Mouse (Mus musculus) liver, embryonic 11.5 days (tissue): Measurements from ENCODE around the gene Cacfd1. TPM values are rescaled to one million over a fixed set of nuclear protein-coding genes. Genes with fewer than 3 reads are reported as not detected.

Experiments used
- ATAC-seq: fragments of 200-750 bp; cut with Nextera tagmentation; replicated peaks from 2 replicates; pipeline ENCODE4 v1.8.0; 2017; ENCODE audit warnings: moderate number of reproducible peaks, mild to moderate bottlenecking, moderate TSS enrichment, moderate library complexity; ENCODE audit not compliant: low FRiP score
- DNase-seq: peaks from one replicate; pipeline ENCODE4 v3.0.0-alpha.2; 2017; ENCODE audit warnings: low spot score
- H3K27ac ChIP-seq: fragments of 300-500 bp; sonication (generic); 2 replicates; pipeline ENCODE4 v1.5.1; 2014; ENCODE audit warnings: mild to moderate bottlenecking, low read depth, low read length, control low read depth
- H3K27me3 ChIP-seq: fragments of 300-500 bp; sonication (generic); replicated peaks from 2 replicates; pipeline ENCODE4 v1.6.1; 2014; ENCODE audit warnings: low read length, mixed read lengths; ENCODE audit not compliant: control insufficient read depth, insufficient read depth
- H3K36me3 ChIP-seq: fragments of 300-500 bp; sonication (generic); 2 replicates; pipeline ENCODE4 v1.6.1; 2014; ENCODE audit warnings: mild to moderate bottlenecking, low read length, moderate library complexity, mixed read lengths; ENCODE audit not compliant: control insufficient read depth, insufficient read depth
- H3K4me1 ChIP-seq: fragments of 300-500 bp; sonication (generic); replicated peaks from 2 replicates; pipeline ENCODE4 v1.6.1; 2014; ENCODE audit warnings: low read length, mixed read lengths; ENCODE audit not compliant: control insufficient read depth, insufficient read depth
- H3K4me2 ChIP-seq: fragments of 300-500 bp; sonication (generic); 2 replicates; pipeline ENCODE4 v1.6.1; 2014; ENCODE audit warnings: mild to moderate bottlenecking, control low read depth, moderate library complexity
- H3K4me3 ChIP-seq: fragments of 300-500 bp; sonication (generic); 2 replicates; pipeline ENCODE4 v1.5.1; 2014; ENCODE audit warnings: low read depth, low read length, control low read depth
- H3K9ac ChIP-seq: fragments of 300-500 bp; sonication (generic); 2 replicates; pipeline ENCODE4 v1.6.1; 2014; ENCODE audit warnings: low read depth, low read length, control low read depth
- H3K9me3 ChIP-seq: fragments of 300-500 bp; sonication (generic); 2 replicates; pipeline ENCODE4 v1.6.1; 2016; ENCODE audit warnings: low read length, inconsistent platforms, mixed read lengths; ENCODE audit not compliant: control insufficient read depth
- WGBS: fragments of 180-500 bp; shearing (Covaris S2); extraction: QIAGEN DNeasy Blood & Tissue Kit; methylation state at CpG from one replicate; pipeline ENCODE4 v1.1.7; 2014; 5-methylcytosine and 5-hydroxymethylcytosine counted together
- polyA plus RNA-seq: library from polyadenylated mRNA; unstranded; fragments of >200 nt; fragmentation: Nextera tagmentation; extraction: Ambion mirVana; gene quantifications from 2 replicates; pipeline ENCODE4 v1.2.1, GENCODE M21; 2014

The Cacfd1 gene
- polyA plus RNA-seq, 1 experiment from 2014 or later: 32.6 TPM

GRCm38 (mm10) chr2:27021103-27021502 is 11.4 kb downstream of the Cacfd1 start:
- no peak for DNase-seq
- Histone ChIP-seq H3K27me3 (peaks cover 4% of the 10 kb centered on the region; the same call in 1 of the 2 replicates), H3K36me3 (peaks cover 8% of the 10 kb centered on the region), H3K27ac (no peak overlapping the region), H3K4me1 (no peaks in the 10 kb centered on the region), H3K9ac (no peak overlapping the region), H3K9me3 (no peaks in the 10 kb centered on the region), H3K4me3 (no peak overlapping the region), H3K4me2 (no peak overlapping the region)
- WGBS: 80% methylated on average over 1 of the region's 1 CpGs
- ATAC-seq: no peak

GRCm38 (mm10) chr2:27022612-27023011 is 12.9 kb downstream of the Cacfd1 start:
- Histone ChIP-seq H3K36me3 (peaks cover 4% of the 10 kb centered on the region), H3K9me3 (no peaks in the 10 kb centered on the region), H3K27me3 (peaks cover 9% of the 10 kb centered on the region), H3K4me3 (no peak overlapping the region), H3K4me2 (no peak overlapping the region), H3K4me1 (no peaks in the 10 kb centered on the region), H3K27ac (no peak overlapping the region), H3K9ac (no peak overlapping the region)
- ATAC-seq: no peak
- DNase-seq: no peak
- 80% methylated on average over 6 of the region's 6 CpGs for WGBS

- no peak overlapping the region for H3K4me3 ChIP-seq
- H3K36me3 ChIP-seq: no peaks in the 10 kb centered on the region; the same call in 1 of the 2 replicates
- DNase-seq (no peak), ATAC-seq (no peak)
- H3K27ac ChIP-seq: no peak overlapping the region
- no peak overlapping the region for H3K9ac ChIP-seq
- 87% methylated on average over 14 of the region's 14 CpGs for WGBS
- H3K4me2 ChIP-seq: no peak overlapping the region
- peaks cover 9% of the 10 kb centered on the region for H3K27me3 ChIP-seq
- 0 out of 2 replicates have a peak, but pooled peaks cover 4% of the 10 kb centered on the region for H3K4me1 ChIP-seq
- no peaks in the 10 kb centered on the region for H3K9me3 ChIP-seq
Observed at GRCm38 (mm10) chr2:27024136-27024535, 14.4 kb downstream of the Cacfd1 start.

- no peaks in the 10 kb centered on the region for H3K9me3 ChIP-seq
- no peak overlapping the region for H3K27ac ChIP-seq
- WGBS: 78% methylated on average over 3 of the region's 3 CpGs
- no peak overlapping the region for H3K4me3 ChIP-seq
- ATAC-seq (no peak), DNase-seq (no peak)
- 0 out of 2 replicates have a peak, but pooled peaks cover 4% of the 10 kb centered on the region for H3K4me1 ChIP-seq
- H3K36me3 ChIP-seq: no peaks in the 10 kb centered on the region; the same call in 1 of the 2 replicates
- H3K4me2 ChIP-seq: no peak overlapping the region
- H3K27me3 ChIP-seq: peaks cover 9% of the 10 kb centered on the region
- no peak overlapping the region for H3K9ac ChIP-seq
Observed at GRCm38 (mm10) chr2:27025545-27025944, 15.8 kb downstream of the Cacfd1 start.

DNA sequence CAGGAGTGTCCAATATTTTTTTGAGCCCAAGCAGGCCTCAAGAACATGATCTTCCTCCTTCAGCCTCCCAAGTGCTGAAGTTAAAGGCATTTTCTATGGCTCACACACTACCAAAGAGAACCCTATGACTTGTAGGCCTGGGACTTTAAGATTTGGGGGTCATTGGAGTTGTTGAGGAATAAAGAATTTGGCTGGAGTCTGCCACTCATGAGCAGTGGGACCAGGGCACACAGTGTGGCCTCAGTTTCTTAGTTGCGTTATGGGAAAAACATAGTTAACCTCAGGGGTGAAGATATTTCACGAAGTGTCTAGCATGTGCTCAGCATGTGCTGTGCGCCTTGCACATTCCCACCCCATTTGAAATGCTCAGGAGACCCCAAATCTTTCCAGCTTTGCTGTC is 16.6 kb downstream of the Cacfd1 start:
- Histone ChIP-seq H3K27ac (no peak overlapping the region), H3K4me3 (no peak overlapping the region), H3K27me3 (peaks cover 9% of the 10 kb centered on the region), H3K9ac (no peak overlapping the region), H3K4me2 (no peak overlapping the region), H3K4me1 (0 out of 2 replicates have a peak, but pooled peaks cover 4% of the 10 kb centered on the region), H3K9me3 (no peaks in the 10 kb centered on the region), H3K36me3 (no peaks in the 10 kb centered on the region; the same call in 1 of the 2 replicates)
- 93% methylated on average over 3 of the region's 3 CpGs for WGBS
- ATAC-seq (no peak), DNase-seq (no peak)

GRCm38 (mm10) chr2:27026857-27027617 is 17.3 kb downstream of the Cacfd1 start:
- Histone ChIP-seq H3K36me3 (no peaks in the 10 kb centered on the region), H3K9ac (no peak overlapping the region), H3K27ac (no peak overlapping the region), H3K4me3 (no peak overlapping the region), H3K27me3 (peaks cover 9% of the 10 kb centered on the region), H3K4me1 (0 out of 2 replicates have a peak, but pooled peaks cover 4% of the 10 kb centered on the region), H3K4me2 (peak overlapping the region; percentile 53; the same call in 1 of the 2 replicates), H3K9me3 (no peaks in the 10 kb centered on the region)
- DNase-seq: no peak
- no peak for ATAC-seq
- WGBS: 47% methylated on average over 10 of the region's 10 CpGs

DNA sequence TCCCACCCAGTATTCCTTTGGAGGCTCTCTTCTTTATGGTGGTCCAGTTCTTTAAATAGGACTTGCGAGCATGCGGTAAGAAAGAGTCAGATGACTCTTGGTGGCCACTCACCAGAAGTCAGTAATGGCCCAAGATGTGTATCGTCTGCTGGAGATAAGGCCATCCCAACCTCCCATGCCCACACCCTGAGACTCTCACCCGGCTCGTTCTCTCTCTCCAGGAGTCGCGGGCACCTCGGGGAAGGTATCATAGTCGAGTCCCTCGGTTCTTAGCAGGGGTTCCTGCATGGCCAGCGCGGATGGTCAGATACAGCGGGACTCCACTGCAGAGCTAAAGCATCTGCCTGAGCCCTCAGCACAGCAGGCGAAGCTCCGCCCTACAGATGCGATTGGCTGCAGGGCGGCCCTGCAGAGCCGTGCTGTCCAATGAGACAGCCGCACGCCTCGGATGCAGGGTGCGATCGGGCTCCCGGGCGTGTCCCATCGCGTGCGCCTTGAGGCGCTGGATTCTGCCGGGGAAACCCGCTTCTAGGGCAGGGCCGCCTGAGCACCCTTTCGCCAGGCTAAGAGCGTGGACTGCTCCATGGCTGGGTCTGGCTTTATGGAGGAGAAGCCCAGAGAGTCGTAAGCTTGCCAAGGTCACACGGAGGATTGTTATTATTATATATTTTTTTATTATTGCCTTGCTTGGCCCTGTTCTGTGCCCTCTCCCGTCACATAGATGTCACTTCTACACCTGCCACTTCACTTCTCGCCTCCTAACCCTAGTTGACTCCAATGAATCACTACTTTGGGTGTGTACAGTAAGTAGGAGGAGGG is 18.1 kb downstream of the Cacfd1 start, which contains the start of gene Slc2a6:
Gene Slc2a6 (minus strand): TSS at position 381 of the 819 bp plus-strand sequence.
- Histone ChIP-seq H3K36me3 (no peaks in the 10 kb centered on the region), H3K9me3 (no peaks in the 10 kb centered on the region), H3K4me1 (0 out of 2 replicates have a peak, but pooled peaks cover 4% of the 10 kb centered on the region), H3K4me3 (peak within 1 kb of the TSS; percentile 29), H3K4me2 (peak within 1 kb of the TSS; percentile 53), H3K9ac (no peak within 1 kb of the TSS), H3K27ac (no peak within 1 kb of the TSS), H3K27me3 (peaks cover 9% of the 10 kb centered on the region)
- ATAC-seq (peak; percentile 96), DNase-seq (peak; percentile 75)
- WGBS: 4% methylated on average over 38 of the region's 38 CpGs

GRCm38 (mm10) chr2:27028437-27029015 is 18.8 kb downstream of the Cacfd1 start:
- Histone ChIP-seq H3K27me3 (peaks cover 9% of the 10 kb centered on the region), H3K9ac (no peak overlapping the region), H3K36me3 (no peaks in the 10 kb centered on the region), H3K27ac (no peak overlapping the region), H3K9me3 (no peaks in the 10 kb centered on the region), H3K4me1 (0 out of 2 replicates have a peak, but pooled peaks cover 4% of the 10 kb centered on the region), H3K4me2 (peak overlapping the region; percentile 53), H3K4me3 (no peak overlapping the region)
- no peak for DNase-seq
- 49% methylated on average over 4 of the region's 4 CpGs for WGBS
- ATAC-seq: no peak
